Mouse (Mus musculus): ENCODE measurements around the gene Rnf220. TPM values are rescaled to one million over a fixed set of nuclear protein-coding genes. Genes with fewer than 3 reads are reported as not detected.
A peak's percentile ranks its signal among the peaks of the same experiment; 100 is the strongest.

The Rnf220 gene
- polyA plus RNA-seq, 1 experiment from 2014 or later = 50.7 TPM

GRCm38 (mm10) chr4:117393027-117393426 is 103.8 kb downstream of the Rnf220 start:
- no peak overlapping the region for H3K4me2 ChIP-seq (replicated peaks; ENCODE audit: low read depth, low read length)
- no peaks in the 10 kb centered on the region for H3K27me3 ChIP-seq (replicated peaks; ENCODE audit: insufficient read depth, low read length)
- H3K9ac ChIP-seq (replicated peaks; ENCODE audit: low read depth) = no peak overlapping the region
- DNase-seq (ENCODE audit: low spot score) (no peak), ATAC-seq (no peak)
- TF ChIP-seq EP300 (IDR thresholded peaks at IDR 0.05) (no peak), CTCF (IDR thresholded peaks at IDR 0.05) (no peak)
- no peaks in the 10 kb centered on the region for H3K9me3 ChIP-seq (ENCODE audit: low read length)
- H3K4me1 ChIP-seq (ENCODE audit: insufficient read depth, low read depth, low read length) = no peaks in the 10 kb centered on the region
- 57% methylated on average over 7 of the region's 7 CpGs for WGBS
- no peaks in the 10 kb centered on the region for H3K36me3 ChIP-seq (ENCODE audit: insufficient read depth, low read length)
- H3K4me3 ChIP-seq (ENCODE audit: low read depth, low read length) = no peak overlapping the region
- no peak overlapping the region for H3K27ac ChIP-seq (ENCODE audit: low read length)

- WGBS = 44% methylated on average over 2 of the region's 2 CpGs
- H3K9ac ChIP-seq (replicated peaks; ENCODE audit: low read depth) = no peak overlapping the region
- H3K27ac ChIP-seq (ENCODE audit: low read length) = no peak overlapping the region
- no peaks in the 10 kb centered on the region for H3K9me3 ChIP-seq (ENCODE audit: low read length)
- TF ChIP-seq EP300 (IDR thresholded peaks at IDR 0.05) (no peak), CTCF (IDR thresholded peaks at IDR 0.05) (no peak)
- no peak overlapping the region for H3K4me2 ChIP-seq (replicated peaks; ENCODE audit: low read depth, low read length)
- ATAC-seq (no peak), DNase-seq (ENCODE audit: low spot score) (no peak)
- no peak overlapping the region for H3K4me3 ChIP-seq (ENCODE audit: low read depth, low read length)
- H3K36me3 ChIP-seq (ENCODE audit: insufficient read depth, low read length) = no peaks in the 10 kb centered on the region
- no peaks in the 10 kb centered on the region for H3K4me1 ChIP-seq (ENCODE audit: insufficient read depth, low read depth, low read length)
- H3K27me3 ChIP-seq (replicated peaks; ENCODE audit: insufficient read depth, low read length) = no peaks in the 10 kb centered on the region
Measured at GRCm38 (mm10) chr4:117392391-117392790, 104.5 kb downstream of the Rnf220 start.

GRCm38 (mm10) chr4:117391966-117392365 is 104.9 kb downstream of the Rnf220 start:
- ATAC-seq (no peak), DNase-seq (ENCODE audit: low spot score) (no peak)
- no peak overlapping the region for H3K27ac ChIP-seq (ENCODE audit: low read length)
- peak overlapping the region; percentile 30 for H3K4me2 ChIP-seq (replicated peaks; ENCODE audit: low read depth, low read length)
- no peaks in the 10 kb centered on the region for H3K36me3 ChIP-seq (ENCODE audit: insufficient read depth, low read length)
- no peaks in the 10 kb centered on the region for H3K4me1 ChIP-seq (ENCODE audit: insufficient read depth, low read depth, low read length)
- WGBS = 4% methylated on average over 9 of the region's 9 CpGs
- no peaks in the 10 kb centered on the region for H3K27me3 ChIP-seq (replicated peaks; ENCODE audit: insufficient read depth, low read length)
- H3K9ac ChIP-seq (replicated peaks; ENCODE audit: low read depth) = no peak overlapping the region
- TF ChIP-seq EP300 (IDR thresholded peaks at IDR 0.05) = no peak
- no peak for TF ChIP-seq CTCF (IDR thresholded peaks at IDR 0.05)
- no peaks in the 10 kb centered on the region for H3K9me3 ChIP-seq (ENCODE audit: low read length)
- H3K4me3 ChIP-seq (ENCODE audit: low read depth, low read length) = no peak overlapping the region

GRCm38 (mm10) chr4:117390850-117391795 is 105.7 kb downstream of the Rnf220 start:
- Histone ChIP-seq H3K4me3 (ENCODE audit: low read depth, low read length) (no peak overlapping the region), H3K9ac (replicated peaks; ENCODE audit: low read depth) (no peak overlapping the region), H3K4me1 (ENCODE audit: insufficient read depth, low read depth, low read length) (no peaks in the 10 kb centered on the region), H3K36me3 (ENCODE audit: insufficient read depth, low read length) (no peaks in the 10 kb centered on the region), H3K27ac (ENCODE audit: low read length) (no peak overlapping the region), H3K27me3 (replicated peaks; ENCODE audit: insufficient read depth, low read length) (no peaks in the 10 kb centered on the region), H3K9me3 (ENCODE audit: low read length) (no peaks in the 10 kb centered on the region), H3K4me2 (replicated peaks; ENCODE audit: low read depth, low read length) (peak overlapping the region; percentile 30; the same call in 1 of the 2 replicates)
- no peak for ATAC-seq
- no peak for DNase-seq (ENCODE audit: low spot score)
- no peak for TF ChIP-seq CTCF (IDR thresholded peaks at IDR 0.05)
- TF ChIP-seq EP300 (IDR thresholded peaks at IDR 0.05) = no peak
- 37% methylated on average over 22 of the region's 22 CpGs for WGBS

GRCm38 (mm10) chr4:117389264-117390054 is 107.4 kb downstream of the Rnf220 start:
- TF ChIP-seq EP300 (IDR thresholded peaks at IDR 0.05) = no peak
- peak; percentile 47 for TF ChIP-seq CTCF (IDR thresholded peaks at IDR 0.05)
- H3K4me3 ChIP-seq (ENCODE audit: low read depth, low read length) = no peak overlapping the region
- no peak overlapping the region for H3K4me2 ChIP-seq (replicated peaks; ENCODE audit: low read depth, low read length)
- DNase-seq (ENCODE audit: low spot score) (no peak), ATAC-seq (no peak)
- H3K27me3 ChIP-seq (replicated peaks; ENCODE audit: insufficient read depth, low read length) = no peaks in the 10 kb centered on the region
- H3K36me3 ChIP-seq (ENCODE audit: insufficient read depth, low read length) = no peaks in the 10 kb centered on the region
- WGBS = 78% methylated on average over 14 of the region's 14 CpGs
- H3K9ac ChIP-seq (replicated peaks; ENCODE audit: low read depth) = no peak overlapping the region
- no peaks in the 10 kb centered on the region for H3K9me3 ChIP-seq (ENCODE audit: low read length)
- no peaks in the 10 kb centered on the region for H3K4me1 ChIP-seq (ENCODE audit: insufficient read depth, low read depth, low read length)
- H3K27ac ChIP-seq (ENCODE audit: low read length) = no peak overlapping the region

GRCm38 (mm10) chr4:117385247-117385646 is 111.6 kb downstream of the Rnf220 start:
- ATAC-seq (no peak), DNase-seq (ENCODE audit: low spot score) (no peak)
- H3K4me3 ChIP-seq (ENCODE audit: low read depth, low read length) = no peak overlapping the region
- WGBS = 85% methylated on average over 1 of the region's 1 CpGs
- H3K9ac ChIP-seq (replicated peaks; ENCODE audit: low read depth) = no peak overlapping the region
- no peaks in the 10 kb centered on the region for H3K9me3 ChIP-seq (ENCODE audit: low read length)
- TF ChIP-seq CTCF (IDR thresholded peaks at IDR 0.05) (no peak), EP300 (IDR thresholded peaks at IDR 0.05) (no peak)
- H3K4me2 ChIP-seq (replicated peaks; ENCODE audit: low read depth, low read length) = no peak overlapping the region
- H3K27me3 ChIP-seq (replicated peaks; ENCODE audit: insufficient read depth, low read length) = no peaks in the 10 kb centered on the region
- no peaks in the 10 kb centered on the region for H3K4me1 ChIP-seq (ENCODE audit: insufficient read depth, low read depth, low read length)
- H3K36me3 ChIP-seq (ENCODE audit: insufficient read depth, low read length) = no peaks in the 10 kb centered on the region
- H3K27ac ChIP-seq (ENCODE audit: low read length) = no peak overlapping the region

All from lung, postnatal 0 days (tissue).